Mouse (Mus musculus) thymus, postnatal 4 days (tissue): Measurements from ENCODE around the gene Rap1gds1.
A peak's percentile ranks its signal among the peaks of the same experiment; 100 is the strongest.

Experiments used
- DNase-seq: peaks from one replicate; pipeline ENCODE4 v3.0.0; 2021

Rap1gds1 gene

GRCm38 (mm10) chr3:138941604-138942003 lies 133.4 kb downstream of the Rap1gds1 start:
- DNase-seq: no peak

GRCm38 (mm10) chr3:138937241-138937640 lies 137.8 kb downstream of the Rap1gds1 start:
- no peak for DNase-seq

DNA sequence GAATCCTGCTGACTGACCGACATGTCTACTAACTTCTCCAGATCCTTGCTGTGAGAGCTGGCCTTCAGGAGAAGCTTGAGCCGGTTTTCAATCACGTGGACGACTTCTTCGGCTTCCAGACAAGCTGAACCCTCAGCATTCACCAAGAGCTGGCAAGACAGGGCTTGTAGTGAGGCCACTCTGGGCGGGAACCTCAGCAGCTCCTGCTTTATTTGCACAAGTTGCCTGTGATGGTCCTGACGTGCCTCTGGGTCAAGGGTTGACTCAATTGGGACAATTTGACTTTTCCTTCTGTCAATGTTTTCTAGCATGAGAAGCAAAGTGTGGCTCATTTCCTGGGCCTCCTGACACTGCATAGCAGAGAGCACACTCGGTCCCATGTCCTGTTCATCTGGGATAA lies 138.2 kb downstream of the Rap1gds1 start:
- DNase-seq: no peak

GRCm38 (mm10) chr3:138927437-138927836 lies 147.6 kb downstream of the Rap1gds1 start:
- DNase-seq: no peak

- no peak for DNase-seq
Observed at GRCm38 (mm10) chr3:138926161-138926560, 148.8 kb downstream of the Rap1gds1 start.

DNA sequence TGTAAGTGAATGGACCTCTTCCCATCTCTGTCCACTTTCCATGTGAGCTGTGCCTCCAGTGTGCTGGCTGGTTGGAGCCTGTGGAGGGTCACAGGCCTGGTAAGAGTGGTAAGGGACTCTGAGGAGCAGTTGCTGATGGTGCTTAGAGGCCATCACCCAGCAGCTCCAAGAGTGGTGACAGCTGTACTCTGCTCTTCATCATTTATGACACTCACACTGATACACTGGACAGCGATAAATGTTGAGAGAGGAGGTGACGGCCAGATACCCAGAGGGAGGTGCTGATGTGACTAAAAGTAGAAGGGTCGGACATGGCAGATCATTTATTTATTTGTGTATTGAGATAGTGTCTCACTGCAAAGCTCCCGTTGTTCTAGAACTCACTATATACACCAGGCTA lies 156.8 kb downstream of the Rap1gds1 start:
- DNase-seq: no peak

DNA sequence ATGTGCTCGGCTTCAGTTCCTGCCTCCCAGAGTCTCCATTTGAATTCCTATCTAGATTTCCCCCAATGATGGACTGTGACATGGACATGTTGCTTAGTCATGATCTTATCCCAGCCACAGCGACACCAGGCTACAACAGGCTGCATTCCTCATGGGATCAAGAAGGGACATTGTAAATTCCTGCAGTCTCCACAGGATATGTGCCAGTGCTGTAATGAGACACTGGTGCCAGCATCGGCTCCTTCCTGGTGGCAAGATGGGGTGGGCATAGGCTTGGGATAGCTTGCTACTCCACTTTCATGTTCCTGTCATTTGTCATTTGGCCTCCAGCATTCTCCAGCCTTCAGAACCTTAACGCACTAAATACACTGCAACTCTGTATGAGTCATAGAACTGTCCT lies 158.0 kb downstream of the Rap1gds1 start:
- no peak for DNase-seq

DNA sequence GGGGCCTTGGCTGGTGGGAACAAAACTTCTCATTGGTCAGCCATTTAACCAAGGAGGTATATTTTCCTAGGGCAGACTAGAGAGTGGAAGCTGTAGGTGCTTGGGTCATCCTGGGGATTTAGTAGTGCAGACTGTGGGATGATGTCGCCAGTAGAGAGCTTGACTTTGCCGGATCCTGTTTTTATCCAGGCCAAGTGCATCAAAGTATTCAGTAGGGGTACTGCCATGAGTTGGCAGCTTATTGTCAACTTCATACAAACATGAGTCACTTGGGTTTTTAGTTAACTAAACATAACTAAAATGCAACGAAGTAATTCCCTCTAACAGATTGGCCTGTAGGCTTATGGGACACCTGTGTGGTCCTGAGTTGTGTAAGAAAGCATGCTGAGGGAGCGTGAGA lies 158.4 kb downstream of the Rap1gds1 start:
- DNase-seq: no peak

DNA sequence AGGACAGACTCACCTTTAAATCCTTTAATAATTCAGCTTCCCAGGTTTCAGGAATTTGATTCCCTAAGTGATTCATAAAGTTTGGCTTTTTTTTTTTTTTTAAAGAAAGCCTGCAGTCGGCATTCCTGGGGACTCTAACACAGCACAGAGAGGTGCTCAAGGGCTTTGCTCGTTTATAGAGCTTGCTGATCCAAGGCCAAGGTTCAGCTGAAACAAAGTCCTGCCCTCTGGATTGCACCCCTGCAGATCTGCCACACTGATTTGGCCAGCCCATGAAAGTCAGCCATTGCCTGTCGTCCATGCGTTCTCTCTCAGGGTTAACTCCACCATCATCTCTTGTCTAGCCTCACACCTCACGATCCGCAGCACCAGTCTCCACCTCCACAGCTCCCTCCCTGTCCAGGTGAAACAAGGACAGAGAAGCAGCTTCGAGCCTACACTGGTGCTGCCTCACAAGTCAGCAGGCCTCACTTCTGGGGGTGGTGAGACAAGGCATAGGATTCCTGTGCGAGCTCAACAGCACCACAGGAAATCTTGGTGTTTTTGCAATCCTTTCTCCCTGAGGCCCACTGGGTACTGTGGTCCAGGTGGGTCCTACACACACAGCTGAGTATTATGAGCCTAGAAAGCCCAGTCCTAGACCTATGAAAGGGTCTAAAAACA lies 160.2 kb downstream of the Rap1gds1 start:
- DNase-seq: no peak

GRCm38 (mm10) chr3:138912504-138912903 lies 162.5 kb downstream of the Rap1gds1 start:
- no peak for DNase-seq

GRCm38 (mm10) chr3:138909313-138909712 lies 165.7 kb downstream of the Rap1gds1 start:
- no peak for DNase-seq

- DNase-seq: peak; percentile 65
Observed at GRCm38 (mm10) chr3:138906112-138906880, 168.7 kb downstream of the Rap1gds1 start.

GRCm38 (mm10) chr3:138905678-138906077 lies 169.3 kb downstream of the Rap1gds1 start:
- DNase-seq: no peak

- DNase-seq: no peak
Observed at GRCm38 (mm10) chr3:138900571-138901141, 174.3 kb downstream of the Rap1gds1 start.

- no peak for DNase-seq
Observed at GRCm38 (mm10) chr3:138898055-138898454, 176.9 kb downstream of the Rap1gds1 start.

DNA sequence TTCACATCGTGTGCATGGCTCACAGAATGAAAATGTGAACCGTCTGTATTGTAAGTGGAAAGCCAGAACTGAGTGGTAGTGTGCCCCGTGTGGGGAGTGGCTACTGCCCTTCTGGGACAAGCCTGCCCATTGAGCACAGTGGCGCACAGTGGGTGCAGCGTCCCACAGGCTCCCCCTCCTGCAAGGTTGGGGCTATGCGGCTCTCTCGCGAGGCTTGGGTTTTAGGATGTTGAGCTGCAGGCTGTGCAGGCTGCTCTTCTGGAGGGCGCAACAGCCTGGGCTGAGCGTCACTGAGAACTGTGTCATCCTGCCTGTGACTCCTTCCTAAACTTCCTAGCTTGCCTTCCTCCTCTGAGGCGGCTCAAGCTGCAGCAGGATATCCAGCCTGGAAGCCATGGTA lies 177.5 kb downstream of the Rap1gds1 start:
- peak; percentile 35 for DNase-seq

DNA sequence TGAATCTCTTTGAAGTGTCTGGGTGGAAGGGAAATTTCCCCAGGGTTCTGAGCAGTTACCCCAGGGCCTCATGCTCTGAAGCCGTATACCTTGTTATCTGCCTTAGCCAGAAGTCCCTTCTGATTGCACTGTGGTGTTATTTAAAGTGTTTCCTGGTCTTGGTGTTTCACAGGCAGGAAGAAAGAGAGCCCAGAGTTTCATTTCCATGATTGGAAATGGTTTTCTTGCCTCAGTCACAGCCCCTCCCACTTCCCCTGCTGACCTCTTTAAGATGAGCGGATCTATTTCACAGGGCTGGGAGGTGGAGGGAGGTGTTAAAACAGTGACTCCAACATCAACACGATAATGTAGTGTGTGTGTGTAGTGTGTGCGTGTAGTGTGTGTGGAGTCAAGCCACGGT lies 181.5 kb downstream of the Rap1gds1 start:
- DNase-seq: no peak

DNA sequence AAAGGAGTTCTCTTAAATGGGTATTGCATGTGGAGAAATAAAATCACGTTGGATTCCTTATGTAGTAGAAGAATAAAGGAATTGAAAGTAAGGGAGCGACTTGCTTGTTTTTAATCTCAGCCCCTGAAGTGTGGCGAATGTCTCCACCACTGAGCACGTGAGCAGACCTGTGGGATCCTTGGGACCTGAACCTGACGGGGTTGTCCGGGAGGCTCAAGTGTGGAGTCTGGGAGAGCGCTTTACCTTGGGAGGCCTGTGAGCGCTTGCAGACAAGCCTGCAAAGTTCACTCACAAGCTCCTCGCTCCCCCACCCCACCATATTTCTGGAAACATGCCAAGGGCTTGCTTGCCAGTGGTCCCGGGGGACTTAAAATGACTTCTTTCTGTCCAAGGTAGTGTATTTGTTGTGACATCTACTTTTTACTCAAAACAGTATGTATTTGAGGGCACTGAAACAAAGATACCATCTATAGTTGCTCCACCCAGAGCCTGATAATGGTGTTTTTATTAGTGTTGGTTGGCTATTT lies 185.2 kb downstream of the Rap1gds1 start:
- DNase-seq: no peak

DNA sequence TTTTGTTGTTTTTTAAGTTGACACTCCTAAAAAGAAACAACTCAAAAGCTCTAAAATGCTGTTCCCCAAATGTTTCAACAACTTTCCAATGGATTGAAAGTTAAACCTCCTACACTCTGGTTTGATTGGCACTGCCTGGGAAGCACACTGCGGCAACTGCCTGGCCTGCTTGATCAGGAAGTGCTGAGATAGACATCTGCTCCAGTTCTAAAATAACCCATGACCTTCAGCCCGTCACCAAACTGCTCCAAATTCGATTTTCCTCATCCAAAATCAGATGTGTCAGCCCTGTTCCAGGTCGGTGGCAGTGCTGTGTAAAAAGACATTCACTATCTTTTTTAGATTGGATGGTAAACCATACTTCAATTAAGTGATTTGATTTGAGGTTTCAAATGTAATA lies 185.8 kb downstream of the Rap1gds1 start:
- no peak for DNase-seq

GRCm38 (mm10) chr3:138886121-138886520 lies 188.9 kb downstream of the Rap1gds1 start:
- DNase-seq: no peak

DNA sequence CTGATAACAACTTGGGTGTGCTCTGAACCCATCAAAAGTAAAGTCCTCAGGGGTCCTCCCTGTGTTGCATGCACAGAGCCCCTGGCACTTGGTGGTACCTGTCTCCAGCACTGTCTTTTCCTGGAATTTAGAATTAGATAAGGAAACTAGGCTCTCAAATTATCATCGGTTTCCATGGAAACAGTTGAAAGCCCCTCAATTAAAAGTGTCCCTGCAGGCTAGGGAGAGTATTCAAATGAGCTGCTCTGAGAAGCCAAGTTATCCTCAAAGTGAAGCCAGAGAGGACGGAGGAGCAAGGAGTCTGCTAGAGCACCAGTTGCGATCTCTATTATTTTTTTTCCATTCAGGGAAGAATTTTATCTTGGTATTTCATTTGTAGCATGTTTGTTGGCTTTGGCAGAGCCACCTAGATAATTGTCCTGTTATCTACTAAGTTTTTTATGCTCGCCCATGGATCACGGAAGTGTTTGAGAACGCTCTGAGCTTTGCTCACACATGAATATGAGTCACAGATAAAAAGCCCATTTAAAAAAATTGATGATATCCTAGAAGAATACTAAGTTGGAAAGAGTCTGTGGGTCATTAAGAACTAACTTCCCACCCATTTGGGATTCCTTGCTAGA lies 193.2 kb downstream of the Rap1gds1 start:
- no peak for DNase-seq

DNA sequence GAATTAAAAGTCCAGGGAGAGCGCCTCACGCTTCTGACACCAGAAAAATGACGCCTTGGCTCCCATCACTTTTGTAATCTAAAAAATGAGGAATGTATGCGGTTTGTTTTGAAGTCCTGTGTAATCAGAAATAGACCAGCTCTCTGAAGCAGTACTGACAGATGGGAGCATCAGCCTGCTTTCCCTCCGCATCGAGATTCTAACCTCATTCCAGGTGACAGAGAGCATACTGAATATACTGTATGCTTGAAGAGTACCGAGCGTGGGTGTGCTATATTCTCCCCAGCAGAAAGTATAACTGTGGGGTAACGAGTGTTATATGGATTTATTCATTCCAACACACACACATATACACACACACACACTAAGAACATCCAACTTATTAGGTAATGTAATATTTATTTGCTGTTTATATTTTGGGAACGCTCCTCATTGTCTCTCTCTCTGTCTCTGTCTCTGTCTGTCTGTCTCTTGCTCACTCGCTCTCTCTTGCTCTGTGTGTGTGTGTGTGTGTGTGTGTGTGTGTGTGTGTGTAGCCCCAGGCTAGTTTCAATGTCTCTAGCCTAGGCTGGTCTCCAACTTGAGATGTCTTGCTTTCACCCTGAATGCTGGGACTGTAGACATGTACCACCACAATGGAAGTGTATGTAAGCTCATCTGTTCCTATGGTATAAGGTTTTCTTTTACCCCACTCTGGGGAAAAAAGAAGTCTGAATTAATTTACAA lies 193.8 kb downstream of the Rap1gds1 start:
- DNase-seq: no peak

- peak; percentile 40 for DNase-seq
Observed at GRCm38 (mm10) chr3:138877741-138878140, 197.3 kb downstream of the Rap1gds1 start.
